Mouse (Mus musculus): ENCODE measurements around the gene Pan3.

Gene Pan3

DNA sequence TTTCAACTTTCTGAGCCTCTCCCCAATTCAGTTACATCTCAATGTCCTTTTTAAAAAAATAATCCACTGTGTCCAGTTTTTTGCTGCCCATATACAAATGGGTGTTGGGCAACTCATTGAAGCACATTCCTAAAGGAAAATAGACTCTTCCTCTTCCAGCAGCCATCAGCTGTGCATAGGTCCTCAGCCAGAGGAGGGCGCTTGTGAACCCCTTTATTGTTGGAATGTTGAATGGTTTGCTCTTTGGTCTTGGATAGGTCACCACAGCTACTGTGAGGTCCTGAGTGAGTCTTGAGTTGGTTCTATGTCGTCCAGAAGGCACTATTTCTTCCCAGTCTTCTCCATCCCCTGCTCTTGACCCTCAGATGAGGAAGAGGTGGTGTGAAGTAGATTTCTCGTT, 54.2 kb downstream of the Pan3 start:
- in situ Hi-C loops (cut with MseI, MboI): no loop called here

DNA sequence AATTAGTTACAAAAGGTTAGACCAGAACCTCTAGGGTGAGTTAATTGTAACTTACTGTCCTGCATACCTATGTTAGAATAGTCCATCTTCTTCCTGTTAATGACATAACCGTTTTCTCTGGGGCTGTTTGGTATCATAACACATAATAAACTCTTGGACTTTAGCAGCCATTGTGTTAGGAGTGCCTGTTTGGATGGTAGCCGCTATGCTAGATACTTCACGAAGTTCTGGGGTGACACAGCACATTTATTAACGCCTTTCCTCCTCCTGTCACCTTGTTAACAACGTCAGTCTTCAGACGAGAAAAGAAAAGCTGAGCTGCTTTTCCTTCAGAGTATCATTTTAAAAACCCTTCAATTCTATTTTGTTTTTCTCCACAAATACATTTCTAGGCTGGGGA, 59.3 kb downstream of the Pan3 start:
- in situ Hi-C loops (cut with MseI, MboI): no loop called here

- in situ Hi-C loops (cut with MseI, MboI): no loop called here
Observed at GRCm38 (mm10) chr5:147490907-147491306, 60.9 kb downstream of the Pan3 start.

GRCm38 (mm10) chr5:147492511-147492910, 62.5 kb downstream of the Pan3 start:
- in situ Hi-C loops (cut with MseI, MboI): no loop called here

- in situ Hi-C loops (cut with MseI, MboI): no loop called here
Observed at GRCm38 (mm10) chr5:147493205-147493604, 63.2 kb downstream of the Pan3 start.

- in situ Hi-C loops (cut with MseI, MboI): no loop called here
Observed at GRCm38 (mm10) chr5:147493685-147494084, 63.7 kb downstream of the Pan3 start.

- in situ Hi-C loops (cut with MseI, MboI): no loop called here
Observed at GRCm38 (mm10) chr5:147494388-147494787, 64.4 kb downstream of the Pan3 start.

- in situ Hi-C loops (cut with MseI, MboI): no loop called here
Observed at GRCm38 (mm10) chr5:147494791-147495376, 64.9 kb downstream of the Pan3 start.

GRCm38 (mm10) chr5:147495961-147496360, 66.0 kb downstream of the Pan3 start:
- in situ Hi-C loops (cut with MseI, MboI): no loop called here

- in situ Hi-C loops (cut with MseI, MboI): no loop called here
Observed at GRCm38 (mm10) chr5:147496921-147497320, 67.0 kb downstream of the Pan3 start.

GRCm38 (mm10) chr5:147497714-147498113, 67.8 kb downstream of the Pan3 start:
- in situ Hi-C loops (cut with MseI, MboI): no loop called here

- in situ Hi-C loops (cut with MseI, MboI): no loop called here
Observed at GRCm38 (mm10) chr5:147501456-147501998, 71.6 kb downstream of the Pan3 start.

DNA sequence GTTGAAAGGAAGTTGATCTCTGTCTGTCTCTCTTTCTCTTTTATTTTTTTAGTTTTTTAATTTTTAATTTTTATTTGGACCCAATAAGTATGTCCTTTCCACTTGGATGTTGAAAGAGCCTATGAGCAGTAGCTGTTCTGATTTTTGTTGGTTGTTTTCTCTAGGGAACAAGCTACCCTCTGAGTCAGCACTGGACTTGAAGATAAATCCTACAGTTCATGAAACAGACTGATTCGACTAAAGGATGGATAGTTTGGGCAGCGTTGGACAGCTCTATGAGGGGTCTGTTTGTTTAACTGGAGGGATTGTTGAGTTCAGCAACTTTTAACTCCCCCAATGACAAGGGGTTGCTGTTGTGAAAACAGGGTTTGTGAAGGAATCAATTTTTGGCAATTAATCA, 73.0 kb downstream of the Pan3 start:
- in situ Hi-C loops (cut with MseI, MboI): no loop called here

DNA sequence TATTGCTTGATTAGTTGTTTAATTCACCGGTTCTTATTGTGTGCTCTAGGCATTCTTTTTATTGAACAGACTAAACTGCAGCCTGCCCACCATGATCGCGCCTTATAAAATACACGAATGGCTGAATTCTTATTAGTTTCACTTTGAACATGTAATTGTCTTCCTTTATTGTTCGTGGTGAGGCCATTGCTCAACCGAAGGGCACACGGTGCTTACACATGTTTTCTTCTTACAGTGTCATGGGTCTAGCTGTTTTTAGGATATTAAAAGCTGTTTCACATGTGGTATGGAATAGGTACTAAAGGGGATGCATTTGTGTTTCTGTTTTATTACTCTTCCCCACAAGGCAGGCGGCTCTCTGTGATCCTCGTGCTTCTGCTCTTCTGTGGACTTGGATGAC, 81.4 kb downstream of the Pan3 start:
- in situ Hi-C loops (cut with MseI, MboI): no loop called here

GRCm38 (mm10) chr5:147527006-147527405, 97.0 kb downstream of the Pan3 start:
- in situ Hi-C loops (cut with MseI, MboI): no loop called here

GRCm38 (mm10) chr5:147527788-147528187, 97.8 kb downstream of the Pan3 start:
- in situ Hi-C loops (cut with MseI, MboI): no loop called here

DNA sequence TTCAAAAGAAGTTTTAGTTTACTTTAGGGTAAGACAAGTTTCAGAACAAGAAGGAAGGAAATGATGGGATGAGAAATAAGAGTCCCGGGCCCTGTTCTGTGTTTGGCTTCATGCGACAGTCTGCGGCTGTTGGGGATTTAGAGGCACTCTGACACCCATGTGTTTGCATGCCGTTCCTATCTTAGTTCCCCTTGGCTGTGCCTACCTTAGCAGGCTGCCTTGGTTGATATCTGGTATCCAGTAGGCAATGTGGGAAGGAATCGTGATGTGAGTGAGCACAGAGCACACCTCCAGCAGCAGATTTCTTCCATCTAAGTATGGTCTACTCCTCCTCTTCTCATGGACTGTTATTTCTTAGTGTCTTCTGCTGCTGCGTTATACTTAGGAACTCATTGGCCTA, 102.1 kb downstream of the Pan3 start:
- in situ Hi-C loops (cut with MseI, MboI): no loop called here

GRCm38 (mm10) chr5:147539409-147539808, 109.4 kb downstream of the Pan3 start:
- in situ Hi-C loops (cut with MseI, MboI): no loop called here

- in situ Hi-C loops (cut with MseI, MboI): no loop called here
Observed at GRCm38 (mm10) chr5:147539815-147540214, 109.9 kb downstream of the Pan3 start.

- in situ Hi-C loops (cut with MseI, MboI): no loop called here
Observed at GRCm38 (mm10) chr5:147542291-147542690, 112.3 kb downstream of the Pan3 start.

DNA sequence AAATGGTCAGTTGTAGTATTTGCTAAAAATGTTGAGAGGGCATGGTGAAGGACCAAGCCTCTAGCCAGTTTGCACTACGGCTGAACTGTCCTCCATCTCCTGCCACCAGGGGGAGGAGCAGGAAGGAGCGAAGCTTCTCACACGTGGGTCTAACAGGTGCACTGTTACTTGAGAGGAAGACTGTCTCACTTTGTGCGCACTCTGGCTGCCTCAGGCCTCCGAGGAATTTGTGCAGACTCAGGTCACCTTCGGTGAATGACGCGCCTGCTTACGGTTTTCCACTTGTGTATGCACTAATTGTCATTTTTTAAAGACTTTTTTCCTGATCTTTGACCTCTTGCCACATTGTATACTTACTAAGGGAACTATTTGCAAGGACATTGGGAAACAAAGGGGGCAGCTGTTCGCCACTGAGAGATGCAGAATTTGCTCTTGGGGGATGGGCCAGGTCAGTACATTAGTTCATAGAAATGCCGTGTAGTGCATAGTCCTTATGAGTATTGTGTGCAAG, 115.8 kb downstream of the Pan3 start:
- in situ Hi-C loops (cut with MseI, MboI): no loop called here

GRCm38 (mm10) chr5:147549016-147549755, 119.2 kb downstream of the Pan3 start:
- in situ Hi-C loops (cut with MseI, MboI): no loop called here

Data from mouse trophoblast stem cell (cell line).